Mouse (Mus musculus) kidney, adult 11 months (tissue): ENCODE data around the gene Elf1.

Source experiments
- DNase-seq: peaks from one replicate; pipeline ENCODE4 v3.0.0; 2022

Gene Elf1

DNA sequence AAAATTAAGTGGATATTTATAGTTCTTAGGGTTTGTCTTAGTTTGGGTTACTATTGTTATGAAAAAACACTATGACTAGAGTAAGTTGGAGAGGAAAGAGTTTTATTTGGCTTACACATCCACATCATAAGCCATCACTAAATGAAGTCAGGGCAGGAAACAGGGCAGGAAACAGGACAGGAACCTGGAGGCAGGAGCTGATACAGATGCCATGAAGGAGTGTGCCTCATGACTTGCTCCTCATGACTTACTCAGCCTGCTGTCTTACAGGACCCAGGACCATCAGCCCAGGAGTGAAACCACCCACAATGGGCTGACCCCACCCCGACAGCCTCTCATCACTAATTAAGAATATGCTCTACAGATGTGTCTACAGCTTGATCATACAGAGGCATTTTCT lies 93.4 kb downstream of the Elf1 start:
- DNase-seq: no peak

- no peak for DNase-seq
Measured at GRCm38 (mm10) chr14:79583526-79584245, 102.7 kb downstream of the Elf1 start.

DNA sequence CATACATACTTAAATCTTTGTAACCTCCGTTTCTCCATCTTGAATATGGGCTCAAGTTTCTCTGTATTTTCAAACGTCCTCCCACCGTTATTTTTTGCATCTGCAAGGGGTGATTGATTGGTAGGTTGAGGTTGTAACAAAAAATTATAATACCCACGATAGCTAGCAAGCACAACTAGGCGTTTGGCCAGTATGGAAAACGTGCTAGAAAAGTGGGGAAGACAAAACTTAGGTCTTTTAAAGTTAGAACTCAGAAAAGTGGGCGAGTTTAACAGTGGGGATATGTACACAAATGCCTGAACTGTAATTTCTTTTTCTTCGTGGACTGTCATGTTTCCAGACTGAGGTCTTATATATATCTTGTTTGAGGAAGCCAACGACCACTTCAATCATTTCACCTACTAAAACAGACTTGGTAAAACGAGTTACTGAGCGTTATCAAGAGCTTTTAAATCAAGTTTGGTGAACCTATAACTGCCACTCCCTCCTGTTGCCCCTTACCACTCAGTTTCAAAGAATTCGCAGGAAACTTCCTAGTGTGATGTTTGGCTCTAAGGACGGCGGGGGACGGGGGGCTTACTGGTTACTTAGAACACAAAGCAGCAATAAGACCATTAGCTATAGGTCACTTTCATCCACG lies 105.6 kb downstream of the Elf1 start:
- no peak for DNase-seq

DNA sequence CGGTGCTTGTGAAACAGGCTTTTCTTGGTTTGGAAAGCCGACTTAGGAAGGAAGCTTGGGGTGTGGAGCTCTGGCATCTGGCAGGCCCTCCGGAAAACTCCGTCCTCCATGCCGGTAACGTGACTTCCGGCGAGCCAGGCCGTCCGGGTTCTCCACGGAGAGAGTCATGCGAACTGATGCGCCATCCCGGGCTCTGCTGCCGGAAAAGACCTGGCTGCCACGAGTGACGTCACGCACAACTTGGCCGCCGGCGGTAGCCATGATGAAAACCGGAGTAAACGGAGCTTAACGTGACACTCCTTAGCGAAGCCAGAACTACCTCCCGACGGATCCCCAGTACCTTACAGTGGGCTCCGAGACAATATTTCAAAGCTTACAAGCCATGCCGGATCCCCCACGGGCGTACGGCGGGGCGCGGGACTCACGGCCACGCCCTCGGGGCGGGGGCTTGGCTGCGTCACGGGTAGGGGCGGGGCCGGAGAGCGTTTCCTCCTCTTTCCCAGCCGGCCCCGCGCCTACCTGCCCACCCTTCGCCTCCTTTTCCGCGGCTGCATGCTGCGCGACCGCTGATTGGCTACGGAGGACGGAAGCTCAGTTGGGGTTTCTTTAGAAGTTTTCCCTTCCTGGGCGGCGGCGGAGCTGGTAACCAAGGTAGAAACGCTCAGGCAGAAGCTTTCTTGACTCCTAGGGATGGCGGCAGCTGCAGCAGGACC lies 106.3 kb downstream of the Elf1 start, which contains the start of gene Sugt1:
TSS of gene Sugt1 (plus strand) at position 553 of the 713 bp plus-strand sequence.
- DNase-seq: peak; percentile 97

DNA sequence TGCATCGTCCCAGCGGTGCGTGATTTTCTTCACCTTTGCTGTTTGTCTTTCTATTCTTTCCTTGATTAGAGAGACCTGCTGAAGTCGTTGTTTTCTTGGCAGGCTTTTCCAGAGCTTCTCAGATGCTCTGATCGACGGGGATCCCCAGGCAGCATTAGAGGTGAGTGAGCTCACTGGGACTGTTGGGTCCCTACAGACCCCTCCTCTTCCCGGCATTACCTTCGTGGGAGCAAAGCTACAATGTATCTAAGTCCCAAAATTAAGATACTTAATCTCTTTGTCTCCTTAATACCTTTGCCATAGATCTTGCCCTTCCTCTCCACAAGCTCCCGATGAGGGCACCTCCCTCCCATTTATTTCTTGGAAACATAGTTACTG lies 106.8 kb downstream of the Elf1 start:
- no peak for DNase-seq

- peak; percentile 22 for DNase-seq
Measured at GRCm38 (mm10) chr14:79588534-79588951, 107.5 kb downstream of the Elf1 start.

GRCm38 (mm10) chr14:79589401-79589800 lies 108.4 kb downstream of the Elf1 start:
- DNase-seq: no peak

- DNase-seq: no peak
Measured at GRCm38 (mm10) chr14:79590916-79591315, 109.9 kb downstream of the Elf1 start.

DNA sequence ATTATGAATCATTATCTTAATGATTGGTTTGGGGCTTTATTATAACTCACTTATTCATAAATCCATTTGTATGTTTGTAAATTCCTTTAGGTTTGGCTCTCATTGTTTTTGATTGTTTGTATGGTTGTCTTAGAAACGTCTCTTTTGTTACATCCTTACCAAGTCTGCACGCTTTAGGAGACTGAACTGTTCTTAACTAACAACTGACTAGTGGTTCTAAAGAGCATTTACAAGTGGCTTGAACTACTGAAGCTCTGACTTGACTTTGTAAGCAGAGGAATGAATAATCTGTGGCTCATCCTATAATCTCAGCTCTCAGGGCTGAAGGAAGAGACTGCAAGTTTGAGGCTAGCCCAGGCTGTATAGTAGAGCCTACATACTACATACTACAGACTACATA lies 110.6 kb downstream of the Elf1 start:
- DNase-seq: no peak

DNA sequence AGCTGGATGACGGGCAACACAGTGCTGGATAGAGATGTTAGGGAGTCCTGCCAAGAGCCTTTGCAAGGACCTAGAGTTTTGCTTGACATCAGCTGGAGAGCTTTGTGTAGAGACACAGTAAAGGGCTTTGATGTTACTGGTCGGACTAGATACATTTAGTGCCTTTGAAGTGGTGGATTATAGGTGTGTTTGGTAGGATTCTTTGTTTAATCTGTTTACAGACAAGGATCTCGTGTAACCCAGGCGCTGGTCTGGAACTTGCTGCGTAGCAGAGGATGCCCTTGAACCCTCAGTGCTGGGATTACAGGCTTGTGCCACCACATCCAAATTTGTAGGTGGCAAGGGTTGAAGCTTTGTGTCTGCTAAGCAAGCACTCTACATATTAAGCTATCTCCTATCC lies 113.1 kb downstream of the Elf1 start:
- DNase-seq: no peak

- no peak for DNase-seq
Measured at GRCm38 (mm10) chr14:79596602-79597001, 115.6 kb downstream of the Elf1 start.

DNA sequence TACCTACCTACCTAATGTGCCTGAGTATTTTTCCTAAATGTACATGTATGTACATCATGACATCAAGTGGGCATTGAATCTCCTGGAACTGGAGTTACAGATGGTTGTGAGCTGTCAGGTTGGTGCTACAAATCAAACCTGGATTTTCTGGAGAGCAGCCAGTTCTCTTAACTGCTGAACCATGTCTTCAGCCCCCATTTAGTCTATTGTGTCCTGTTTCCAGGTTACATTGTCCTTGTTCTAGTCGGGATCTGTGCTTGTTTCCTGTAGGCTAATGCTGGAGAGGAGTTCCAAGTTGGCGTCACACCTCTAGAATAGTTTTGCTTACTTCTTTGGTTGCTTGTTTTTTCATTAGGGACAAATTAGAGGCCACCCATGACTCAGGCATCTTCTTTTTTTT lies 124.9 kb downstream of the Elf1 start:
- no peak for DNase-seq

DNA sequence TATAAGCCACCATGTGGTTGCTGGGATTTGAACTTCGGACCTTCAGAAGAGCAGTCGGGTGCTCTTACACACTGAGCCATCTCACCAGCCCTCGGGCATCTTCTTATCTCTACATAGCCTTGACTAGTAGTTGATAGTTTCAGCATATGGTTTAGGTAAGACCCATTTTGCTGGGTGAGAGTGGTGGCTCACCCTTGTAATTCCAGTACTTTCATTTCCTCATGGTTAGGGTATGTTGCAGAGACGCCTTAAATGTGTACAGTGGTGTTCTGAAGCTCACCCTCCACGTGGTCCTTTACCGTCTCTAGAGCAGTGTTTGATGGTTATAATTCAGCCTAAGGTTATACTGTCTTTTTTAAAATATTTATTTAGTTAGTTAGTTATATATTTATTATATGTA lies 125.4 kb downstream of the Elf1 start:
- no peak for DNase-seq

GRCm38 (mm10) chr14:79606867-79607266 lies 125.9 kb downstream of the Elf1 start:
- DNase-seq: no peak

- no peak for DNase-seq
Measured at GRCm38 (mm10) chr14:79607352-79607751, 126.4 kb downstream of the Elf1 start.

DNA sequence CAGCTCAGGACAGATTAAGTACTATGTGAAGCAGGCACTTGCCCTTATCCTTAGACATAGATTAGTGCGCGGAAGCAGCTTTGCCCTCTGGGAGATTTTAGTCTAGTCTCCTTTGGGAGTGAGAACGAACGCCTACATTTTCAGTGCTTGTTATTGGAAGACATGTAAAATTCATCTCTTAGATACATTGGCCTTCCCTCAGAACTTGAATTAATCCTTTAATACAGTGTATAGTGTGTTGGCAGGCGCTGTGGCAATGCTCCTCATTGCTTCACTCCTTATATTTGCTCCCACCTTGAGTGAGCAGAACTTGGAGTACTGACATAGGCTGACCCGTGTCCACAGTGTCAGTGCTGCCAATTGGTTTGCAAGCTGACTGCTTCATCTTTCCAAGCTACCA lies 127.3 kb downstream of the Elf1 start:
- no peak for DNase-seq

- DNase-seq: no peak
Measured at GRCm38 (mm10) chr14:79617121-79617828, 136.3 kb downstream of the Elf1 start.

GRCm38 (mm10) chr14:79619802-79620201 lies 138.8 kb downstream of the Elf1 start:
- DNase-seq: no peak

DNA sequence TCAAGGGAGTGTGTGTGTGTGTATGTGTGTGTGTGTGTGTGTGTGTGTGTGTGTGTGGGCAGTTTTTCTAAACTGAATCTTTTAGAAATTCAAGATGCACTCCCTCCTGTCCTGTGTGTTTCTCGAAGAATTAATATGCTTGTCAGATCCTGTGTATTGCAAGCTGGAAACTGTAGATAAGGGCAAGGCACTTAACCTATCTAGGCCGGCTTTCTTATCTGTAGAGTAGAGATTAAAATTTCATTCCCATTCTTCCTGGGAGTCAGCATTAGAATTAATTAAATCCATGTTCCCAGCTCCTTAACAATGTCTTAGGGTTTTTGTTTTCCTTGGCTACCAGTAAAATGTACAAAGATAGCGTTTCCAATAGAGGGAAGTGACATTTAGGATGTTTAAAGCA lies 140.1 kb downstream of the Elf1 start:
- no peak for DNase-seq
